Mouse (Mus musculus) brain, embryonic 18.5 days (tissue): ENCODE measurements around the gene Agfg2.
"Not testable (repeated sequence)": the region's sequence is repeated elsewhere in the genome, so short reads cannot be mapped to it uniquely, and the experiment has no call there.

Source experiments
- DNase-seq: peaks from one replicate; pipeline ENCODE4 v3.0.0-alpha.2; 2012; ENCODE audit warnings: low read depth, low spot score

Gene Agfg2

DNA sequence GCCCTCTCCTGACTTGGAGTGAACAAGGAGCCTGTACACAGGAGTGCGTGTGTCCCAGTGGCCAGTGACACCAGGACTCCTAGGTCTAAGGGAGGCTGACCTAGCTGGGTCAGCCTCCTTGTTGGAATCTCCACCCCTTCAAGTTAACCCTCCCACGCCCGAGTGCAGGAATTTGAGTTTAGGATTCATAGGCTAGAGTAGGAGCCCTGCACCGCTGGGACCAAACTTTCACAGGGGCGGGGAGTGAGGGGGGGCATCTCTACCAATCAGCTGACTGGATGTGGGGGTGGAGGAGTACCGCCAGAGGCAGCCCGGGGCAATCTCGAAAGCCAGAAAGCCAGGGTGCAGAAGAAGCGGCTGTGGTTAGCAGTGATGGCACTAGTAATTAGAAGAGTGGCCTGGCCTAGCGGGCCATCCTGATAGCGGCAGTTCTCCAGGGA, 38.9 kb downstream of the Agfg2 start, which contains the start of gene Irs3:
Irs3 (minus strand) TSS at position 63 of the 440 bp plus-strand sequence.
- no peak for DNase-seq

- no peak for DNase-seq
Observed at GRCm38 (mm10) chr5:137645091-137645651, 39.4 kb downstream of the Agfg2 start.

DNA sequence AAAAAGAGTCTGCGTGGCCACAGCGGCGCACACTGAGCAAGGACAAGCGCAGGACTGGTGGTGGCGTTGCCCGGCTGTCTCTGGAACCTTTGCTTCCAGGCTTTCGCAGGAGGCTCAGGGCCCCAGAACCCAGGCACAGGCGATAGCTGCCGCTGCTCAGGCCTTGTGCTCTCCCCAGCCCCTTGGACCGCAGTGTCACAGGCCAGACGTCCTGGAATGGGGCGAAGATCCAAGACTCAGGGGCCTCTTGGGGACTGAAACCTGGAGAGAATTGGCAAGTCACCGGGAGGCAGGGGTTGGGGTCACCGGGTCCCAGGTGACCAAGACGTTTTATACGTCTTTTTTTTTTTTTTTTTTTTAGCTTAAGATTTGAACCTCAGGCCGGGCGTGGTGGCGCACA, 40.0 kb downstream of the Agfg2 start:
- no peak for DNase-seq

- no peak for DNase-seq
Observed at GRCm38 (mm10) chr5:137642886-137643285, 41.6 kb downstream of the Agfg2 start.

DNA sequence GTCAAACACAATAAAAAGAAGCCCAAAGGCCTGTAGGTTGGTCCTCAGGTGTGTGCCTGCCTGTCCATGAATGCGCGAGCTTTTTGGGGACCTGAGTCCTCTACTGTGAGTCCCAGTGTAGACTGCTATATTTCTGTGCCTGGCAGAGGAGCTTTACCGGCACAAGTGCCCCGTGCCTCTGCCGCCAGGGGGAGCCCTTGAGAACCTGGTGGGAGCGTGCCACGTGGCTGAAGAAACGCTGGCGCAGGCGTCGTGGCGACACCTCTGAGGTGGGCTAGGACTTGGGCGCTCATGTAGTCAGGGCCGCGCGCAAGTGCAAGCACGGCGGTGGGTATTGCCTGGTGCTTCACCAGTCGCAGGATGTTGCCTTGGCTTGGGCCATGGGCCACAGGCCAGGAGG, 43.5 kb downstream of the Agfg2 start, which contains the start of gene Sap25:
Sap25 (plus strand) TSS at position 281 of the 400 bp plus-strand sequence.
- no peak for DNase-seq

GRCm38 (mm10) chr5:137639472-137639871, 45.1 kb downstream of the Agfg2 start:
- DNase-seq, result no peak

DNA sequence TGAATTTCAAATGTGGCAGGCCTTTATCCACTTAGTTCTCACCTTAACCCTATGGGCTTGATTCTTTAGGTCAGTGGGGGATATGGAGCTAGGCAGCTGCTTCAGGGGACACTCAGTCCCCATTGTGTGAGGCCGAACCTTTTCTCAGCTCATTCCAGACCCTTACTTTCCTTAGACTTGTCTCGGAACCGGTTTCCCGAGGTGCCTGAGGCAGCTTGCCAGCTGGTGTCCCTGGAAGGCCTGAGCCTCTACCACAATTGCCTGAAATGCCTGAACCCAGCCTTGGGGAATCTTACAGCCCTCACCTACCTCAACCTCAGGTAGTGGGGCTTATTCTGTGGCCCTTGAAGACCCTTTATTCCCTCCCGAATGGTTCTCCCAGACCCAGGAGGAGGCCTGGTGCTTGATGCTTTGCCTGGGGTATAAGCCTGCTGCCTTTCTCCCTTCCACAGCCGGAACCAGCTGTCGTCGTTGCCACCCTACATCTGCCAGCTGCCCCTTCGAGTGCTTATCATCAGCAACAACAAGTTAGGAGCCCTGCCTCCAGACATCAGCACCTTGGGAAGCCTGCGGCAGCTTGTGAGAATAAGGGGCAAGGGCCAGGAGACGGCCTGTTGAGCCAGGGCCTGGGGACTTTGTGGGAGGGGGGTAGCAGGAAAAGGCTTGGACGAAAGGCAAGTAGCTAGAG, 51.0 kb downstream of the Agfg2 start:
- no peak for DNase-seq

GRCm38 (mm10) chr5:137631591-137631990, 52.9 kb downstream of the Agfg2 start:
- DNase-seq, result no peak

- no peak for DNase-seq
Observed at GRCm38 (mm10) chr5:137631171-137631570, 53.4 kb downstream of the Agfg2 start.

DNA sequence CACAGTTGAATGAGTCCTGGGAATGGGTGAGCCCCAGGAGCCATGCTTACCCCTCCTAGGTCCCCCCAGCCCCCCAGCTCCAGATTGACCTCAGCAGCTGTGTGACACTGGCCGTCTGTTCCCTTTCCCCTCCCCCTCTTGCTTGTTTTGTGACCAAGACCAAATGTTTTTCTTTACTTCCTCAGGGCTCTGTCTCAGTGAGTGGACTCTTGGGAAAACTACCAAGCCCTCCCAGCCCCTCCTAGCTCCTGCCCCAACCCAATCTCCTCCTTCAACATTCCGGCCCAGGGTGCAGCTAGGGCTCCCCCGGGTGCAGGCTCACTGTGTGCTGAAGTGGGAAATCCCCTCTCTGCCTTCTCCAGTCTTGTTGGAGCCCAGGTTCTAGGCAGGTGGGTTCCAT, 53.9 kb downstream of the Agfg2 start:
- no peak for DNase-seq

GRCm38 (mm10) chr5:137629906-137630545, 54.5 kb downstream of the Agfg2 start:
- DNase-seq, result no peak

GRCm38 (mm10) chr5:137629306-137629721, 55.2 kb downstream of the Agfg2 start:
- peak; percentile 3 for DNase-seq

DNA sequence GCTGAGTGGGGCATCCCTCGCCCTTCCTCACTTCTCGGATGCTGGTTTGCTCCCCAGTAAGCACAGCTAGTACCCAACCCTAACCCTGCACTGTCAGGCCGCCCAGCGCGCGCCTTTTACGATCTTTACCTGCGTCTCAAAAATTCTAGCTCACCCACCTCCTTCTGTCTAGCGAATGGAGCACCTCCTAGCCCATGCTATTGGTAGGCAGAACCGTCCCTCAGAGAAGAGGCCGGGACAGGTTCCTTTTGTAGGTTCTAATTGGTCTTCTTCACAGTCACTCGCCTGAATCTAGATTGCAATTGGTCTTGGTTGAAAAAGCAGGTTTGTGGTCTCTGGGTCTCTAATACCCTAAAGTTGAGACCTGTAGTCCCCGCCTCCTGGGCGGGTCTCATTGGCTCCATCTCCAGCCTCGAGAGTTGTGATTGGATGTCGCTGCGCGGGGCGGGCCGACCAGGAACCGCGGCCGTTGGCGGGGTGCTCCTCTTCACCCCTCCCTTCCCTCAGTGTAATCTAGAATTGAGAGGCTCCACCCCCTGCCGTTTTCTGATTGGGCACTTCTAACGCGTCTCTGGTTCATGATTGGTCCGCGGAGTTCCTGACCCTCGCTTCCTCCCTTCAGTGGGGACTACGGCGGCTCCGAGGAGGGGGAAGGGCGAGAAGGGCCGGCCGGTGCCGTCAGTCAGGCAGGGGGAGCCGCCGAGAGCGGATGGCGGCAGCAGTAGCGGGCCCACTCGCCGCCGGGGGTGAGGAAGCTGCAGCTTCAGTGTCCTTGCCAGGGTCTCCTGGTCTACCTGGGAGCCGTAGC, 55.8 kb downstream of the Agfg2 start, which contains the start of the genes Fbxo24, Lrch4 and Gm20605:
Fbxo24 (minus strand) TSS at position 505 of the 808 bp plus-strand sequence.
Lrch4 (plus strand) TSS at position 624 of the 808 bp plus-strand sequence.
Gm20605 (plus strand) TSS at position 678 of the 808 bp plus-strand sequence.
- peak; percentile 100 for DNase-seq

GRCm38 (mm10) chr5:137627991-137628390, 56.5 kb downstream of the Agfg2 start:
- no peak for DNase-seq

- no peak for DNase-seq
Observed at GRCm38 (mm10) chr5:137623937-137624530, 60.5 kb downstream of the Agfg2 start.

DNA sequence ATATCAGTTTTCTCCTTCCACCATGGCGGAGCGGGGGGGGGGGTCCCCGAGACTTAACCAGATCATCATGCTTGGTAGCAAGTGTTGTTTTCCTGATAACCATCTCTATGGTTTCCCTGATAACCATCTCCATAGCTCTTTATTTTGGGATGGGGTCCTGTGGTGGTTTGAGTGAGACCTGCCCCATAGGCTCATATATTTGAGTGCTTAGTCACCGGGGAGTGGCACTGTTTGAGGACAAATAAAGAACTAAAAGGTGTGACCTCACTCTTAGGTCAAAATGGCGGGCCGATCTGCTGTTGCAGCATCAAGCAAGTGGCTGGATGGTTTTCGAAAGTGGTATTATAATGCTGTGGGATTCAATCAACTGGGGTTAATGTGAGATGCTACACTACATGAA, 69.2 kb downstream of the Agfg2 start:
- DNase-seq, result no peak

DNA sequence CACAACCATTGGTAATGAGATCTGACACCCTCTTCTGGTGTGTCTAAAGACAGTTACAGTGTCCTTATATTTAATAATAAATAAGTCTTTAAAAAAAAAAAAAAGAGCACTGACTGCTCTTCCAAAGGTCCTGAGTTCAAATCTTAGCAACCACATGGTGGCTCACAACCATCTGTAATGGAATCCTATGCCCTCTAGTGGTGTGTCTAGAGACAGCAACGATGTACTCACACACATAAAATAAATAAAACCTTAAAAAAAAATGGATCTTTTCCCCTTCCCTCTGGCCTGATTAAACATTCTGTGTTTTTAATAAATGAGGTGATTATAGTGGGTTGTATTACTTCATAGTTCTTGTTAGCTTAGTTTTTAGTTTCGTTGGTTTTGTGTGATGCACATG, 69.6 kb downstream of the Agfg2 start:
- not testable (repeated sequence) for DNase-seq

DNA sequence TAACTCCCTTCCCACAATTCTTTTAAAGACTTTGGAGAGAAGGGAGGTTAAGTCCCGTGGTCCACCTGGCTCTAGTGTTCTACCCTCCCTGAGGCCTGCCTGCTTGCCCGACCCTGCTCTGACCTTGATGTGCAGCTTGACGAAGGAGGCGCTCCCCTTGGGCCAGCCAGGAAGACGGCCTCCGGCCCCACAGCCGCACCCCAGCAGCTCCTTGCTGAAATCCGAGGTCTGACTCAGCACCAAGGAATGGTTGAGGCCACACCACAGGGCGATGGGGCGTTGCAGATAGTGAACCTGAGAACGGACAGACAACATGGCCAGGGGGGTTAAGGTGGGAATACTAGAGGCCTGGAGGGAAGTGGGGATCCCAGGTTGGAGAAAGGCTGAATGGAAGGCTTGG, 71.0 kb downstream of the Agfg2 start, which contains the start of gene Pcolce:
Pcolce (minus strand) TSS at position 235 of the 400 bp plus-strand sequence.
- no peak for DNase-seq

GRCm38 (mm10) chr5:137613076-137613475, 71.5 kb downstream of the Agfg2 start:
- no peak for DNase-seq

GRCm38 (mm10) chr5:137611245-137611602, 73.3 kb downstream of the Agfg2 start:
- no peak for DNase-seq

GRCm38 (mm10) chr5:137610548-137611244, 73.8 kb downstream of the Agfg2 start:
- DNase-seq, result no peak
